Mouse (Mus musculus) heart, embryonic 11.5 days (tissue): ENCODE measurements at regions not wholly inside any gene's neighbourhood (a gene's known extent, or its start where the extent isn't known, plus 50 kb on each side); places are given as distances from the start of the nearest gene placed in this dataset.
"Not testable (repeated sequence)": the region's sequence is repeated elsewhere in the genome, so short reads cannot be mapped to it uniquely, and the experiment has no call there.

Experiments used
- ATAC-seq: fragments of 200-750 bp; cut with Nextera tagmentation; replicated peaks from 2 replicates; pipeline ENCODE4 v1.8.0; 2017; ENCODE audit warnings: moderate library complexity; ENCODE audit not compliant: insufficient number of reproducible peaks, low FRiP score, low TSS enrichment
- H3K27ac ChIP-seq: fragments of 300-500 bp; sonication (generic); 2 replicates; pipeline ENCODE4 v1.5.1; 2014; ENCODE audit warnings: mild to moderate bottlenecking, low read depth, low read length
- H3K27me3 ChIP-seq: fragments of 300-500 bp; sonication (generic); 2 replicates; pipeline ENCODE4 v1.6.1; 2014; ENCODE audit warnings: mild to moderate bottlenecking, low read length, mixed read lengths; ENCODE audit not compliant: control insufficient read depth, insufficient read depth
- H3K36me3 ChIP-seq: fragments of 300-500 bp; sonication (generic); 2 replicates; pipeline ENCODE4 v1.6.1; 2014; ENCODE audit warnings: mild to moderate bottlenecking, low read length, moderate library complexity, mixed read lengths; ENCODE audit not compliant: control insufficient read depth, insufficient read depth
- H3K4me1 ChIP-seq: fragments of 300-500 bp; sonication (generic); 2 replicates; pipeline ENCODE4 v1.6.1; 2014; ENCODE audit warnings: low read length; ENCODE audit not compliant: control insufficient read depth, insufficient read depth
- H3K4me2 ChIP-seq: fragments of 300-500 bp; sonication (generic); 2 replicates; pipeline ENCODE4 v1.6.1; 2014; ENCODE audit warnings: mild to moderate bottlenecking, moderate library complexity
- H3K4me3 ChIP-seq: fragments of 300-500 bp; sonication (generic); 2 replicates; pipeline ENCODE4 v1.5.1; 2014; ENCODE audit warnings: low read depth, low read length
- H3K9ac ChIP-seq: fragments of 300-500 bp; sonication (generic); 2 replicates; pipeline ENCODE4 v1.6.1; 2014; ENCODE audit warnings: mild to moderate bottlenecking, low read depth, low read length, moderate library complexity
- H3K9me3 ChIP-seq: fragments of 300-500 bp; sonication (generic); replicated peaks from 2 replicates; pipeline ENCODE4 v1.6.1; 2016; ENCODE audit warnings: low read length; ENCODE audit not compliant: control insufficient read depth
- WGBS: fragments of 180-500 bp; shearing (Covaris S2); extraction: QIAGEN DNeasy Blood & Tissue Kit; methylation state at CpG from one replicate; pipeline ENCODE4 v1.1.7; 2014; ENCODE audit not compliant: insufficient replicate concordance; 5-methylcytosine and 5-hydroxymethylcytosine counted together

DNA sequence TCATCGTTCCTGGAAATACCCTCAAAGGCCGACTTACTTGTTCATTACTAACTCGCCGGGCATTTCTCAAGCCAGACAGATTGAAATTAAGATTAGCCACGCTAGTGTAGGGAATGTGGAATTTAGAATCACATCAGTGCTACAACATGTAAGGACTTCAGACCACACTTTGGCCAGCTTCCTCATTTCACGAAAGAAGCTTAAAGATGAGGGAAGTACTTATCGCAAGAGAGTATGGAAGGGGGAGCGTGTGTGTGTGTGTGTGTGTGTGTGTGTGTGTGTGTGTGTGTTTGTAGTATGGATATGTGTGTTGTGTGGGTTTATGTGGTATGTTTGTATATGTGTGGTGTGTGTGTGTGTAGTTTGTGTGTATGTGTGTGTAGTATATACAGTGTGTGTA, 99.3 kb upstream of the Plcl2 start:
- H3K4me1 ChIP-seq: no peaks in the 10 kb centered on the region
- H3K4me2 ChIP-seq: no peak overlapping the region
- H3K36me3 ChIP-seq: no peaks in the 10 kb centered on the region
- ATAC-seq: no peak
- no peaks in the 10 kb centered on the region for H3K9me3 ChIP-seq
- no peaks in the 10 kb centered on the region for H3K27me3 ChIP-seq
- WGBS: 84% methylated on average over 8 of the region's 8 CpGs
- no peak overlapping the region for H3K4me3 ChIP-seq
- H3K27ac ChIP-seq: no peak overlapping the region
- no peak overlapping the region for H3K9ac ChIP-seq

- H3K27me3 ChIP-seq: no peaks in the 10 kb centered on the region
- H3K9ac ChIP-seq: no peak overlapping the region
- WGBS: 91% methylated on average over 3 of the region's 3 CpGs
- no peaks in the 10 kb centered on the region for H3K36me3 ChIP-seq
- ATAC-seq: no peak
- H3K4me3 ChIP-seq: no peak overlapping the region
- no peaks in the 10 kb centered on the region for H3K9me3 ChIP-seq
- no peaks in the 10 kb centered on the region for H3K4me1 ChIP-seq
- H3K4me2 ChIP-seq: no peak overlapping the region
- H3K27ac ChIP-seq: no peak overlapping the region
Measured at GRCm38 (mm10) chr17:50410296-50410695, 98.9 kb upstream of the Plcl2 start.

GRCm38 (mm10) chr17:50412446-50412845, 96.8 kb upstream of the Plcl2 start:
- no peak overlapping the region for H3K4me2 ChIP-seq
- no peaks in the 10 kb centered on the region for H3K4me1 ChIP-seq
- 77% methylated on average over 5 of the region's 5 CpGs for whole genome bisulfite sequencing
- no peak overlapping the region for H3K4me3 ChIP-seq
- no peaks in the 10 kb centered on the region for H3K36me3 ChIP-seq
- no peak overlapping the region for H3K27ac ChIP-seq
- 0 out of 2 replicates have a peak, but pooled peaks cover under 1% of the 10 kb centered on the region for H3K9me3 ChIP-seq
- no peaks in the 10 kb centered on the region for H3K27me3 ChIP-seq
- ATAC-seq: no peak
- no peak overlapping the region for H3K9ac ChIP-seq

DNA sequence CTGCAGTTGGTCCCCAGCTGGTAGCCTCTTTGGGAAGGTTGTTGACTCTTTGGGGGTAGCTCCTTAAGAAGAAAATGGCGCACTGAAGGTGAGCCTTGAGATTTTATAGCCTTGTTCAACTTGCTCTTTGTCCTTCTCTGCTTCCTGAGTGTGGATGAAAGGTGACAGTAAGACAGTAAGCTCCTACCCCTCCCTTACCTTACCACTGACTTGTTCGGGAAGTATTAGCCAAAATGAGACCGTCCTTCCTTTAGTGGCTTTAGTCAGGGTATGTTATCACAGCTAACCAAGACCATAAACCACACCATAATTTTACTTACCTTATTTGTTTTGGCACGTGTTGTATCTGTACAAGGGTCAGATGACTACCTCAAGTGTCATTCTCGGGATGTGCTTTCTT, 95.3 kb upstream of the Plcl2 start:
- no peaks in the 10 kb centered on the region for H3K36me3 ChIP-seq
- no peak overlapping the region for H3K9ac ChIP-seq
- WGBS: 83% methylated on average over 5 of the region's 5 CpGs
- no peak for ATAC-seq
- H3K9me3 ChIP-seq: 0 out of 2 replicates have a peak, but pooled peaks cover 2% of the 10 kb centered on the region
- no peaks in the 10 kb centered on the region for H3K27me3 ChIP-seq
- H3K27ac ChIP-seq: no peak overlapping the region
- no peak overlapping the region for H3K4me3 ChIP-seq
- H3K4me1 ChIP-seq: no peaks in the 10 kb centered on the region
- H3K4me2 ChIP-seq: no peak overlapping the region

GRCm38 (mm10) chr17:50415331-50416005, 93.7 kb upstream of the Plcl2 start:
- Histone ChIP-seq H3K36me3 (no peaks in the 10 kb centered on the region), H3K9me3 (0 out of 2 replicates have a peak, but pooled peaks cover 2% of the 10 kb centered on the region), H3K4me1 (no peaks in the 10 kb centered on the region), H3K27ac (no peak overlapping the region), H3K4me2 (no peak overlapping the region), H3K9ac (no peak overlapping the region), H3K4me3 (no peak overlapping the region), H3K27me3 (no peaks in the 10 kb centered on the region)
- ATAC-seq: no peak
- WGBS: 87% methylated on average over 2 of the region's 2 CpGs

DNA sequence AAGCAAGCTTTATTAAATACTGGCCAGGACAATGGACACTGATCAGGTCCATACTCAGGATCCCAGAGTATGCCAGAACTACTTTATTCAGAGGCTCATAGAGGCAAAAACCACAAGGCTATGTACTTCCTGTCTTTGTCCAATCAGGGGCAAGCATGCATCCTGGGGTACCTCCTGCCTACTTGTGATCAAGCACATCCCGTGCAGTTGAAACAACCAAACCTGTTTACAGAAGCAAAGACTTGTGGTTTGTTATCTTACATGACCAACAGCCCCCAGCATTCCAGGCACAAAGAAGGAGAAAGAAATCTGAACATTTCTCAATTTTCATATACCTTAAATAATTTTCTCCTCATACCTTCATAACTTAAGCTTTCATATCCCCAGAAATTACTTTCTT, 93.1 kb upstream of the Plcl2 start:
- no peak for ATAC-seq
- no peaks in the 10 kb centered on the region for H3K27me3 ChIP-seq
- H3K27ac ChIP-seq: no peak overlapping the region
- WGBS: 53% methylated on average over 1 of the region's 1 CpGs
- no peaks in the 10 kb centered on the region for H3K36me3 ChIP-seq
- no peak overlapping the region for H3K9ac ChIP-seq
- 0 out of 2 replicates have a peak, but pooled peaks cover 2% of the 10 kb centered on the region for H3K9me3 ChIP-seq
- no peak overlapping the region for H3K4me3 ChIP-seq
- H3K4me1 ChIP-seq: no peaks in the 10 kb centered on the region
- no peak overlapping the region for H3K4me2 ChIP-seq

GRCm38 (mm10) chr17:50416538-50417113, 92.6 kb upstream of the Plcl2 start:
- WGBS: 63% methylated on average over 3 of the region's 3 CpGs
- Histone ChIP-seq H3K4me2 (no peak overlapping the region), H3K4me1 (no peaks in the 10 kb centered on the region)

GRCm38 (mm10) chr17:50418863-50419383, 90.3 kb upstream of the Plcl2 start:
- no peak for ATAC-seq
- Histone ChIP-seq H3K4me2 (no peak overlapping the region), H3K27me3 (no peaks in the 10 kb centered on the region), H3K36me3 (no peaks in the 10 kb centered on the region), H3K9me3 (0 out of 2 replicates have a peak, but pooled peaks cover 2% of the 10 kb centered on the region), H3K9ac (no peak overlapping the region), H3K4me3 (no peak overlapping the region), H3K27ac (no peak overlapping the region), H3K4me1 (no peaks in the 10 kb centered on the region)
- 74% methylated on average over 3 of the region's 3 CpGs for WGBS

More at GRCm38 (mm10) chr17:50416538-50417113, 92.6 kb upstream of the Plcl2 start:
- no peaks in the 10 kb centered on the region for H3K36me3 ChIP-seq
- H3K27ac ChIP-seq: no peak overlapping the region
- 0 out of 2 replicates have a peak, but pooled peaks cover 2% of the 10 kb centered on the region for H3K9me3 ChIP-seq
- H3K27me3 ChIP-seq: no peaks in the 10 kb centered on the region
- ATAC-seq: no peak
- no peak overlapping the region for H3K4me3 ChIP-seq
- no peak overlapping the region for H3K9ac ChIP-seq

DNA sequence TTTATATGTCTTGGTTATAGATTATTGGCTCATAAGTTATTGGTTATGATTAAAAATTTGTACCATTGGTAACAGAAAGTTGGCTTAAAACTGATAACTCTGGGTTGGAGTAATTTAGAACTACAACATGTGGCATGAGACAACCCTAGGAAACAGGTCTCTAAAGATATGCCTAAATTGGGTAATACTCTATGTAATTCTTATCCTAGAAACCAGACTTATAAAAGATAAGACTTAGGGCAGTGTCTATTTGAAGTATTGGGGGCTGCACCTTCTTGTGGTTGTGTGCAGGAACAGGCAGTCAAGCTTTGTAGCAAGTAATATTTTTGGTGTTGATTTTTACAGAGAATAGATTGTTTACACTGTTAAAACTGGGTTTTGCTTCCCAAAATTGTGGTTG, 89.7 kb upstream of the Plcl2 start:
- H3K4me2 ChIP-seq, H3K27ac ChIP-seq, H3K36me3 ChIP-seq, H3K9me3 ChIP-seq, ATAC-seq, H3K4me1 ChIP-seq, H3K27me3 ChIP-seq, H3K4me3 ChIP-seq, H3K9ac ChIP-seq: not testable (repeated sequence)
